Mouse (Mus musculus) ES-E14 (cell line): ENCODE measurements around the gene Fxn. TPM values are rescaled to one million over a fixed set of nuclear protein-coding genes. Genes with fewer than 3 reads are reported as not detected.

ENCODE experiments used
- DNase-seq: peaks from one replicate; pipeline ENCODE4 v3.0.0-alpha.2; 2013; ENCODE audit warnings: low read depth, low spot score
- H3K27ac ChIP-seq: 2 replicates; pipeline ENCODE4 v1.5.1; 2012; ENCODE audit warnings: low read depth, mild to moderate bottlenecking, low read length, moderate library complexity, mixed read lengths; ENCODE audit not compliant: poor library complexity, insufficient read depth, severe bottlenecking
- H3K36me3 ChIP-seq: 2 replicates; pipeline ENCODE4 v1.6.1; 2012; ENCODE audit warnings: mild to moderate bottlenecking, low read length, moderate library complexity, mixed read lengths; ENCODE audit not compliant: control insufficient read depth, poor library complexity, insufficient read depth, severe bottlenecking
- H3K4me1 ChIP-seq, 2 experiments: fragments of 150-350 bp in 1 of 2; sonication (generic) in 1 of 2; 2 replicates each; pipeline ENCODE4 v1.6.1; 2012; ENCODE audit warnings: low read length in 2 of 2, mild to moderate bottlenecking in 1 of 2, mixed read lengths in 1 of 2; ENCODE audit not compliant: control insufficient read depth in 2 of 2, insufficient read depth in 2 of 2, poor library complexity in 1 of 2
- H3K4me3 ChIP-seq, 2 experiments: fragments of 150-350 bp in 1 of 2; sonication (generic) in 1 of 2; 2 replicates each; pipeline ENCODE4 v1.5.1; 2012; ENCODE audit warnings: low read length in 2 of 2, low read depth in 1 of 2, mild to moderate bottlenecking in 1 of 2, mixed read lengths in 1 of 2; ENCODE audit not compliant: insufficient read depth in 1 of 2, poor library complexity in 1 of 2, severe bottlenecking in 1 of 2
- H3K9ac ChIP-seq: 2 replicates; pipeline ENCODE4 v1.6.1; 2012; ENCODE audit warnings: low read depth, mild to moderate bottlenecking, low read length, mixed read lengths; ENCODE audit not compliant: poor library complexity, insufficient read depth, severe bottlenecking
- H3K9me3 ChIP-seq: fragments of 150-350 bp; sonication (generic); 2 replicates; pipeline ENCODE4 v1.6.1; 2012; ENCODE audit warnings: low read depth, mild to moderate bottlenecking, low read length; ENCODE audit not compliant: control insufficient read depth, insufficient read depth
- CHD2 ChIP-seq: IDR thresholded peaks from 2 replicates; pipeline ENCODE4 v1.6.1; 2014; ENCODE audit warnings: mild to moderate bottlenecking, low read depth, low read length, inconsistent platforms
- HCFC1 ChIP-seq: IDR thresholded peaks from 2 replicates; pipeline ENCODE4 v1.6.1; 2012; ENCODE audit warnings: low read length, inconsistent platforms, borderline replicate concordance; ENCODE audit not compliant: insufficient read depth
- MAFK ChIP-seq: IDR thresholded peaks from 2 replicates; pipeline ENCODE4 v1.6.1; 2014; ENCODE audit warnings: mild to moderate bottlenecking, low read depth, low read length, inconsistent platforms; ENCODE audit not compliant: insufficient read depth
- ZC3H11A ChIP-seq: IDR thresholded peaks from 2 replicates; pipeline ENCODE4 v1.6.1; 2012; ENCODE audit warnings: low read depth, mild to moderate bottlenecking, inconsistent platforms, low read length, borderline replicate concordance
- ZNF384 ChIP-seq: IDR thresholded peaks from 2 replicates; pipeline ENCODE4 v1.6.1; 2012; ENCODE audit warnings: low read depth, low read length, inconsistent platforms
- in situ Hi-C, 2 experiments: fragments of 600-800 bp; cut with MboI; formaldehyde crosslinking; loops; one replicate each; pipeline ENCODE4 v1.15.1; 2025; ENCODE audit warnings: low sequenced_read_pairs in 2 of 2, inconsistent platforms in 1 of 2; ENCODE audit not compliant: unreplicated experiment in 2 of 2
- total RNA-seq: library from RNA; depleted of rRNA; stranded (reverse); fragments of 300-350 nt; gene quantifications from 2 replicates; pipeline ENCODE4 v1.2.3, GENCODE M21; 2012

Gene Fxn
- total RNA-seq, 1 experiment: 16.4 TPM

DNA sequence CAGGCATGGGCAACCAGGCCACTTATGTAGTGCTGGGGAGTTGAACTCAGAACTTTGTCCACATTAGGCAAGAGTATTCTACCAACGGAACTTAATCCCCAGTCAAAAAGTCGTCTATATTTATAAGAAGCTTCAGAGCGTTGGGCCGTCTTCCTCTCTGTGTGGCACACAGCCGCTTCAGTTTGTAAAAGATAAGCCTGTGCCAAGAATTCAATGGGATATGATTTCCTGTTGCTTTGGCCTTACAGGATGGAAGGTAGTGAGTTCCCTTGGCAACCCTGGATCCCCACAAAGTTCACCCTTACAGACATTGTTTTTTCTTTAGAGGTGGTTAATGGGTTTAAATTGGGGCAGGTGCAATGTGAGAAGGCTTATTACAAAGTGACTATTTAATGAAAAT is 22.0 kb downstream of the Fxn start:
- DNase-seq: no peak
- in situ Hi-C loops: no loop called here
- TF ChIP-seq ZNF384 (no peak), MAFK (no peak)
- Histone ChIP-seq H3K4me1 (peaks cover 0 to 2% of the 10 kb centered on the region in 2 experiments; a peak in 2 of 4 replicates), H3K4me3 (no peak overlapping the region), H3K9ac (no peak overlapping the region), H3K27ac (no peak overlapping the region), H3K9me3 (no peaks in the 10 kb centered on the region), H3K36me3 (peaks cover 3% of the 10 kb centered on the region; the same call in 1 of the 2 replicates)

DNA sequence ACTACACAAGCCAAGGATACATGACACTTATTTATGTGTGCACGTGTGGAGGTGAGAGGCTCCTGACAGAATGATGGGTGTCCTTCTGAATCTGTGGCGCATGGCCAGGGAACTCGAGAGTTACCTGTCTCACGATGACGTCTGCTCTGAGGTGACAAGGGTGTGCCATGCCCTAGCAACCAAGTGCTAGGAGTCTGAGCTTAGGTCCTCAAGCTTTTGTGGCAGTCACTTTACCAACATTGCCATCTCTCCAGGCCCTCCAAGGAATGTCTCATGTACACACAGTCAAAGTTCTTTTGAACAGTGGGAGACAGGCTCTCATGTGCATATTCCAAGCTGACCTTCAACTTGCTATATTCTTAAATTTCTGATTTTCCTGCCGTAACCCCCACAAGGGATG is 22.4 kb downstream of the Fxn start:
- in situ Hi-C loops: no loop called here
- H3K36me3 ChIP-seq: peaks cover 3% of the 10 kb centered on the region; the same call in 1 of the 2 replicates
- peaks cover 0 to 4% of the 10 kb centered on the region in 2 experiments; a peak in 2 of 4 replicates for H3K4me1 ChIP-seq
- no peak overlapping the region for H3K4me3 ChIP-seq
- no peak for DNase-seq
- H3K9ac ChIP-seq: no peak overlapping the region
- TF ChIP-seq ZC3H11A (no peak), HCFC1 (no peak), MAFK (no peak), ZNF384 (no peak), CHD2 (no peak)
- no peaks in the 10 kb centered on the region for H3K9me3 ChIP-seq
- no peak overlapping the region for H3K27ac ChIP-seq

DNA sequence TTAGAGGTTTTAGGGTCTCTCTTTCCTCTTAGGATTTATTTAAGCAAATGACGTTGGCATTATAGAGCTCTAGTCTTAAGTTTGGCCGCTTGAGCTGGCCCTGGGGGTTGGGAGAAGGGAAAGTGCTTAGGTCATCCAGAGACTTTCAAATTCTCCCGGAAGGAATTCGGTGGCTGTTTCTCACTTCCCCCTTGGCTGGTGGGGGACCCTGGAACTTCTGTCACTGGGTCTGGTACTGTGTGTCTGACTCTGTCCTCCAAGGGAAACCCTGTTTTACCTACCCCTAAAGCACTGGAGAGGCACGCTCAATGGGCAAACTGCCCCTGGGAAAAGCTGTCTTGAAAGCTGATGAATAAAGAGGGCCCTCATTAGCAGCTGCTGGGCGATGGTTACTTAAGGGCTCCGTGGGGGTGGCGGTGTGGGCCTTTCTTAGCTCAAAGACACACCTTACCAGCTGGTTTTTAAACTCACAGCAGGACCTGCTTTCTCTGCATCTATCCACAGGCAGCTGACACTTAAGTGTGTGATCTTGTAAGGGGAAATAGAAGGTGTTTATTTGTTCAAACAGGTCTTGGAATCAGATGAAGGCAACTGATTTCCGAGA is 26.6 kb downstream of the Fxn start:
- DNase-seq: no peak
- H3K36me3 ChIP-seq: no peaks in the 10 kb centered on the region
- H3K4me3 ChIP-seq: no peak overlapping the region
- H3K9me3 ChIP-seq: no peaks in the 10 kb centered on the region
- no peak overlapping the region for H3K27ac ChIP-seq
- no peak for TF ChIP-seq MAFK
- no peak for TF ChIP-seq HCFC1
- no peak for TF ChIP-seq ZC3H11A
- no peak for TF ChIP-seq ZNF384
- no peak for TF ChIP-seq CHD2
- peaks cover 0 to 19% of the 10 kb centered on the region in 2 experiments; a peak in 2 of 4 replicates for H3K4me1 ChIP-seq
- H3K9ac ChIP-seq: peak overlapping the region; percentile 7; the same call in 1 of the 2 replicates
- in situ Hi-C loops: no loop called here

DNA sequence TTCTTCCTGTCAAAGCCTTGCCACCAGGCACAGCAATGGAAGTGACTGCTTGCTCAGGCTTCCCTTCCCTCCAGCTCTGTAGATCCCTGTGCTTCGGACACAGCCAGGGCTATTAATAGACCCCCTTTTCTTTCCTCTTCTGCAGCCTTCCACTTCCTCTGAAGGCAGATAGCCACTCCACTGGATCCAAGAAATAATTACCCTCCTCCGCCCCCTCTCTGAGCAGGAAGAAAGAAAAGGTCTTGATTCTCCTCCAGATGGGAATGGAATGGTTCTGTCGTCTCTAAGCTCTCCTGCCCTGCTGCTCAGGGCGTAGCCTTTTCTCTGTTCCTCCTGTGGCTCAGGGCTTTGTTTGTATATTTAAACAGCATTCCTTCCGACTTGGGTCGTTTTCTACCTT is 28.5 kb downstream of the Fxn start:
- H3K4me1 ChIP-seq: peaks cover 0 to 19% of the 10 kb centered on the region in 2 experiments; a peak in 2 of 4 replicates
- TF ChIP-seq HCFC1 (no peak), ZNF384 (no peak), ZC3H11A (no peak), MAFK (no peak), CHD2 (no peak)
- H3K27ac ChIP-seq: peak overlapping the region; percentile 51; the same call in 1 of the 2 replicates
- in situ Hi-C loops: no loop called here
- peak overlapping the region in 1 of 2 experiments; percentile 0; a peak in 1 of 4 replicates for H3K4me3 ChIP-seq
- H3K9me3 ChIP-seq: no peaks in the 10 kb centered on the region
- no peaks in the 10 kb centered on the region for H3K36me3 ChIP-seq
- no peak overlapping the region; the same call in 1 of the 2 replicates for H3K9ac ChIP-seq
- DNase-seq: no peak

DNA sequence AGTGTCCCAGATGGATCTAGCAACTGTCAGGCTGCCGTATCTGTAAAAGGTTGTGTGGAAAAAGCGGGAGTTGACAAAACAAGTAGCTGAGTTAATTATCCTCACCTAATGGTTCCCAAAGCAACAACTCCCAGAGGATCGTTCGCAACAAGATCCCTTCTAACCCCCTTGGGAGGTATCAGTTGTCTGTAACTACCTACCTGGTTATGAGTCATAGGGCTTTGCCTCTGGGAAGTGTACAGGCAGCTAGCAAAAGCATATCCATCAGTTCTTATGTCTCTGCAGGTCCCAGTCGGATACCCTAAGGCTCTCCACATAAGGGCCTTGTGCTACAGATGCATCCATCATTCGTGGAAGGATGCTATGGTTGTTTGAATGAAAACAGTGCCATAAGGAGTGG is 37.1 kb downstream of the Fxn start:
- TF ChIP-seq CHD2: no peak
- no peak for TF ChIP-seq ZNF384
- no peak for TF ChIP-seq ZC3H11A
- no peak for DNase-seq
- no peaks in the 10 kb centered on the region for H3K9me3 ChIP-seq
- H3K27ac ChIP-seq: no peak overlapping the region
- in situ Hi-C loops: no loop called here
- no peak overlapping the region for H3K4me3 ChIP-seq
- H3K36me3 ChIP-seq: no peaks in the 10 kb centered on the region
- no peak overlapping the region for H3K9ac ChIP-seq
- H3K4me1 ChIP-seq: peaks cover 3 to 15% of the 10 kb centered on the region in 2 experiments; a peak in 2 of 4 replicates
